In genomic region chr14:17724577-17724976, GRCm38 (mm10) we compare ENCODE assay signal across 25 mouse cellular contexts.
"Had no signal": no experiment of that assay in that cellular context is flagged by ENCODE, and none has a peak within 500 bp of the region (broad histone marks: within the 10 kb centered on the region; RNA-seq: fewer than 3 reads in every experiment).

No protein-coding gene starts in this region.

- H3K9ac ChIP-seq: heart, embryonic 13.5 days; heart, embryonic 15.5 days; hindbrain, embryonic 12.5 days; hindbrain, embryonic 14.5 days; intestine, embryonic 15.5 days; limb, embryonic 13.5 days; limb, embryonic 15.5 days; liver, embryonic 13.5 days; liver, embryonic 15.5 days had no signal

- H3K27ac ChIP-seq: heart, adult 2 months; heart, embryonic 13.5 days; heart, embryonic 15.5 days; hindbrain, embryonic 12.5 days; hindbrain, embryonic 14.5 days; intestine, embryonic 15.5 days; layer of hippocampus, adult 2 months; left cerebral cortex, adult 2 months; limb, embryonic 13.5 days; limb, embryonic 15.5 days; liver, embryonic 13.5 days; liver, embryonic 15.5 days had no signal

- H3K27me3 ChIP-seq: heart, embryonic 13.5 days; heart, embryonic 15.5 days; hindbrain, embryonic 12.5 days; intestine, embryonic 15.5 days; limb, embryonic 13.5 days; limb, embryonic 15.5 days; liver, embryonic 13.5 days; liver, embryonic 15.5 days had no signal

- H3K36me3 ChIP-seq: heart, embryonic 13.5 days; heart, embryonic 15.5 days; hindbrain, embryonic 12.5 days; intestine, embryonic 15.5 days; limb, embryonic 13.5 days; limb, embryonic 15.5 days; liver, embryonic 13.5 days; liver, embryonic 15.5 days had no signal

- DNase-seq: gastrocnemius, postnatal 14 days; heart, adult 11 months; heart, adult 2 months; heart, postnatal 14 days; heart, postnatal 36 days; kidney, adult 18-20 months; kidney, adult 8-10 months; kidney, postnatal 10 days; kidney, postnatal 25 days; kidney, postnatal 4 days; liver, embryonic 13.5 days had no signal

- H3K4me3 ChIP-seq: heart, adult 2 months; heart, embryonic 13.5 days; heart, embryonic 15.5 days; hindbrain, embryonic 12.5 days; intestine, embryonic 15.5 days; layer of hippocampus, adult 2 months; left cerebral cortex, adult 2 months; limb, embryonic 13.5 days; limb, embryonic 15.5 days; liver, embryonic 13.5 days; liver, embryonic 15.5 days had no signal

- H3K4me2 ChIP-seq: heart, embryonic 11.5 days; heart, embryonic 13.5 days; heart, embryonic 15.5 days; hindbrain, embryonic 12.5 days; hindbrain, embryonic 14.5 days; intestine, embryonic 15.5 days; limb, embryonic 13.5 days; limb, embryonic 15.5 days; liver, embryonic 11.5 days; liver, embryonic 13.5 days; liver, embryonic 15.5 days had no signal

- ATAC-seq: hindbrain, embryonic 16.5 days; inflammation-experienced regulatory T-cells, adult 6 months; intestine, embryonic 15.5 days had no signal

- H3K9me3 ChIP-seq: heart, embryonic 13.5 days; heart, embryonic 15.5 days; hindbrain, embryonic 12.5 days; intestine, embryonic 15.5 days; limb, embryonic 13.5 days; limb, embryonic 15.5 days; liver, embryonic 13.5 days; liver, embryonic 15.5 days had no signal

- H3K4me1 ChIP-seq: heart, embryonic 13.5 days; heart, embryonic 15.5 days; hindbrain, embryonic 12.5 days; intestine, embryonic 15.5 days; limb, embryonic 13.5 days; limb, embryonic 15.5 days; liver, embryonic 13.5 days; liver, embryonic 15.5 days had no signal
